Mouse (Mus musculus): Measurements from ENCODE around the gene Sox18. TPM values are rescaled to one million over a fixed set of nuclear protein-coding genes. Genes with fewer than 3 reads are reported as not detected.

Gene Sox18
- polyA plus RNA-seq, 1 experiment from 2014 or later = 32.0 TPM

DNA sequence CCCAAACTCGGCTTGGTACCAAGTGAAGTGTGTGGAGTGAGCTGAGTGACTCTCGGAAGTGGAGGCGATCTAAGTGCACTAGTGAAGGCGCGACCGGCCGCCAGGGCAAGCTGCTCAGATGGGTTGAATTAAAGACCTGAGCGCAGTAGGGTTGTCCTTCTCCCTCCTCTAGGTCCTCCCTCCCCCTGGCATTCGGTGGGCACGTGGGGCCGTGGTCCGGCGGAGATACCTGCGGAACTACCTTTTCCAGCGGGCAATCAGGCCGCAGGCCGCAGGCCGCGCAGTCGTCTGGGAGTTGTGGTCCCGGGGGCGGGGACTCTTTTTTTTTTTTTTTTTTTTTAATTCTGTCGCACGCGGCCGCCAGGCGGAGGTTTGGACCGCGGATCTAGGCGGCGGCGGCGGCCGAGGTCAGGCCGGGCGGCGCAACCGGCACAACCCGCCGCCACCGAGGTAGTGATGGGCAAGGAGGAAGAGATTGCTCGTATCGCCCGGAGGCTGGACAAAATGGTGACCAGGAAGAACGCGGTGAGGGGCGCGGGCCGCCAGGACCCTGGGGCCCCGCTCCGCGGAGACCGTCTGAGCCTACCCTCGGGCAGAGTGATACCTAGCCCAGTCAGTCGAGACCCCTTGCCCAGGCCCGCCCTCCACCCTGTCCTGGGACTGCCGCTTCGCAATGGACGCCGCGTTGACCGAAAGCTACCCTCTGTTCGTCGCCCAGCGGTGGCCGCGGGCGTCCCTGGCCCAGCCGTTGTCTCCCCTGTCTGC, 8.7 kb upstream of the Sox18 start, which contains the start of gene Tcea2:
Gene Tcea2, plus strand, starts transcription at position 360 of the 765 bp plus-strand sequence.
- peak within 1 kb of the TSS; percentile 85 for H3K9ac ChIP-seq
- no peaks in the 10 kb centered on the region for H3K27me3 ChIP-seq (replicated peaks)
- peaks cover 17% of the 10 kb centered on the region; the same call in 1 of the 2 replicates for H3K4me1 ChIP-seq
- ATAC-seq (ENCODE audit: insufficient read depth, low FRiP score, low read depth) = peak; percentile 15; the same call in 1 of the 2 replicates
- no peaks in the 10 kb centered on the region for H3K9me3 ChIP-seq
- H3K27ac ChIP-seq = peak within 1 kb of the TSS; percentile 37; the same call in 1 of the 2 replicates
- H3K4me2 ChIP-seq = peak within 1 kb of the TSS; percentile 89
- no peaks in the 10 kb centered on the region for H3K36me3 ChIP-seq
- under 1% methylated on average over 67 of the region's 69 CpGs for WGBS
- H3K4me3 ChIP-seq (replicated peaks) = peak within 1 kb of the TSS; percentile 74

DNA sequence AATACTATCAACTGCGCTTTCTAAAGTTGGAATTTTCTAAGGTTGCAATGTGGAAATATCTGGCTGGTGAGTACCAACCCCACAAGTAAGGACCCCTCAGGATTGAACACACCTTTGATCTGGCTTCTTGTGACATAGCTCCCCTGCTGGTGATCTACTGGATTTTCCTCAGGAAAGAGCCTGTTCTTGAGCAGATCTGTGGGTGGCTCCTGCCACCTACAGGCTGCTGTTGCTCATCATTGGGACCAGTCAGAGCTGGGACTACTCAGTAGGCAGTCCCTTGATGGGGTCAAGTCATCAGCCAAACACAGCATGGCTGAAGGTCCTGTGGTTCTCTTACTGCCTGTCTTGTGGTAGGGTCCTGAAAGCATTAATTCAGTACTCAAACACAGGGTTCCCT, 7.3 kb upstream of the Sox18 start:
- Histone ChIP-seq H3K4me3 (replicated peaks) (no peak overlapping the region), H3K36me3 (no peaks in the 10 kb centered on the region), H3K9ac (no peak overlapping the region), H3K4me1 (peaks cover 17% of the 10 kb centered on the region; the same call in 1 of the 2 replicates), H3K27ac (no peak overlapping the region), H3K27me3 (replicated peaks) (peaks cover 5% of the 10 kb centered on the region; the same call in 1 of the 2 replicates), H3K9me3 (no peaks in the 10 kb centered on the region), H3K4me2 (no peak overlapping the region)
- 49% methylated on average over 1 of the region's 1 CpGs for WGBS
- ATAC-seq (ENCODE audit: insufficient read depth, low FRiP score, low read depth) = peak; percentile 59

GRCm38 (mm10) chr2:181677755-181678098, 6.3 kb upstream of the Sox18 start:
- ATAC-seq (ENCODE audit: insufficient read depth, low FRiP score, low read depth) = no peak
- H3K4me3 ChIP-seq (replicated peaks) = no peak overlapping the region
- 0 out of 2 replicates have a peak overlapping the region, but pooled peaks have one; percentile 19 for H3K27ac ChIP-seq
- H3K36me3 ChIP-seq = no peaks in the 10 kb centered on the region
- WGBS = 54% methylated on average over 3 of the region's 3 CpGs
- no peak overlapping the region for H3K9ac ChIP-seq
- H3K4me1 ChIP-seq = peaks cover 17% of the 10 kb centered on the region; the same call in 1 of the 2 replicates
- no peaks in the 10 kb centered on the region for H3K9me3 ChIP-seq
- no peak overlapping the region for H3K4me2 ChIP-seq
- H3K27me3 ChIP-seq (replicated peaks) = peaks cover 14% of the 10 kb centered on the region

DNA sequence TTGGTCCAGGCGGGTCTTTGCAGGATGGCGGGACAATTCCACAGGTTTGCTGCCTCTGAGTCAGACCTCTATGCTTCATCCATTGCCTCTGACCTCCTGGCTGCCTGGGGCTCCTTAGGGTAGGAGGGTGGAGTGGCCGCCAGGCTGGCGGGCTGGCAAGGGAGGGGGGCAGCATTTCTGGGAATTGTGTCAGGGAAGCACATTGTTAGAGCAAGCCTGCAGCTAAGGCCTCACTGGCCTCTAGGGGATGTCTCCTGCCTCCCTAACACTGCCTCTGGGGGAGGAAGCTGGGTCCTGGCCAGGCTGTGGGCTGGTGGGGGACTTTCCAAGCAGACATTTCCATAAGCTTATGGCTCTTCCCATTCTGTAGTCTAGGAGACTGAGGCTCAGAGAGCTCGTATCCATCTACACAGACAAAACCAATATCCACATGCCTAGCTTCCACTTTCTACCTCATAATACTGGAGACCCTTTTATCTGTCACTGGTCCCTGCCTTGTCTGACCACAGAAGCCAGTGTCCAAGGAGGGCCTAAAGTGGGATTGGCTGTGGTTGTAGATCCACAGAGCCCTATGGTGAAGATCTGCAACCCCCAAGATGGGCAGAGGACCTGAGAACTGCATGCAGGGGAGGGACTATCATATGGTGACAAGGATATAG, 5.8 kb upstream of the Sox18 start:
- Histone ChIP-seq H3K9me3 (no peaks in the 10 kb centered on the region), H3K9ac (no peak overlapping the region), H3K36me3 (no peaks in the 10 kb centered on the region), H3K27me3 (replicated peaks) (peaks cover 20% of the 10 kb centered on the region), H3K27ac (0 out of 2 replicates have a peak overlapping the region, but pooled peaks have one; percentile 19), H3K4me2 (no peak overlapping the region), H3K4me3 (replicated peaks) (no peak overlapping the region), H3K4me1 (peaks cover 17% of the 10 kb centered on the region; the same call in 1 of the 2 replicates)
- no peak for ATAC-seq (ENCODE audit: insufficient read depth, low FRiP score, low read depth)
- WGBS = 72% methylated on average over 5 of the region's 5 CpGs

- H3K4me2 ChIP-seq = no peak overlapping the region
- ATAC-seq (ENCODE audit: insufficient read depth, low FRiP score, low read depth) = no peak
- H3K9me3 ChIP-seq = no peaks in the 10 kb centered on the region
- no peak overlapping the region for H3K9ac ChIP-seq
- 65% methylated on average over 2 of the region's 2 CpGs for WGBS
- no peak overlapping the region for H3K4me3 ChIP-seq (replicated peaks)
- H3K27me3 ChIP-seq (replicated peaks) = peaks cover 28% of the 10 kb centered on the region
- no peaks in the 10 kb centered on the region for H3K36me3 ChIP-seq
- H3K27ac ChIP-seq = no peak overlapping the region
- H3K4me1 ChIP-seq = peaks cover 18% of the 10 kb centered on the region; the same call in 1 of the 2 replicates
Measured at GRCm38 (mm10) chr2:181676424-181676823, 5.0 kb upstream of the Sox18 start.

- Histone ChIP-seq H3K27ac (no peak overlapping the region), H3K9me3 (no peaks in the 10 kb centered on the region), H3K4me2 (peak overlapping the region; percentile 29; the same call in 1 of the 2 replicates), H3K9ac (no peak overlapping the region), H3K4me3 (replicated peaks) (0 out of 2 replicates have a peak overlapping the region, but pooled peaks have one; percentile 3), H3K36me3 (no peaks in the 10 kb centered on the region), H3K4me1 (peaks cover 19% of the 10 kb centered on the region), H3K27me3 (replicated peaks) (peaks cover 37% of the 10 kb centered on the region)
- ATAC-seq (ENCODE audit: insufficient read depth, low FRiP score, low read depth) = peak; percentile 29; the same call in 1 of the 2 replicates
- 5% methylated on average over 14 of the region's 14 CpGs for whole genome bisulfite sequencing
Measured at GRCm38 (mm10) chr2:181675454-181675853, 4.0 kb upstream of the Sox18 start.

DNA sequence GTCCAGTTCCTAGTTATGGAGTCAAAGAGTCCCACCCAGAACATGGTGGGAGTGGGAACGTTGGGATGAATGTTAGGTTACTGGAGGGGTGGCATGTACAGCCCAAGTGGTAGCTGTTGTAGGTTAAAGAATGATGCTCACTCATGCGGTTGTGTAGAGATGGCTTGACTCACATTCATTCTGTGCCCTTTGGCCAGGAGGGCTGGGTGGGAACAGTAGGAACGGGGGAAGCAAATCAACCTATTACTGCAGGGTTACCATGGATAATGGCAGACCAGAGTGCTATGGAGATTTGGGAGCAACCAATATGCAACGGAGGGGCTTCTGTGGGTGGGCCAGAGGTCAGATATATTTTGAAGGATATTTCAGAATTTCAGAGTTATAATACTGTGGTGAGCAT, 3.5 kb upstream of the Sox18 start:
- no peak overlapping the region for H3K9ac ChIP-seq
- no peak for ATAC-seq (ENCODE audit: insufficient read depth, low FRiP score, low read depth)
- H3K4me2 ChIP-seq = no peak overlapping the region
- H3K4me3 ChIP-seq (replicated peaks) = no peak overlapping the region
- 76% methylated on average over 4 of the region's 4 CpGs for WGBS
- H3K27me3 ChIP-seq (replicated peaks) = peaks cover 42% of the 10 kb centered on the region
- H3K9me3 ChIP-seq = no peaks in the 10 kb centered on the region
- no peak overlapping the region for H3K27ac ChIP-seq
- H3K4me1 ChIP-seq = peaks cover 24% of the 10 kb centered on the region
- no peaks in the 10 kb centered on the region for H3K36me3 ChIP-seq

DNA sequence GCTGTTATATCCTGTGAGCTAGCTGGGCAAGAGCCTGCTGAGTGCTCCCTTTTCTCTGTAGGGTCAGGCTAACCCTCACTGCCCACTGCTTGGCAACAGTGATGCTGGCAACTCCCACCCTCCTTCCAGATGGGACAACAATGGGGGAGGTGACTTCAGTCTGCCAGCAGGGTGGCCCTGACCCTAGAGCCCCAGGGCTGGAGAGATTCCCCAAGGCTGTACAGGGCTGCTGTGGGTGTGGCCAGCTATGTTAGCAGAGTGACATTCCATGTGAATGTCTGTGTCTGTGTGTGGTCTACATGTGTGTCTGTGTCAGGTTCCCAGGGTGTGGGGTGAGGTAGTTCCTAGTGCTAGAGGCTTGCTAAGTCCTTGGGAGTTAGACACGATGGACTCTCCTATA, 2.1 kb upstream of the Sox18 start:
- 45% methylated on average over 1 of the region's 1 CpGs for WGBS
- peaks cover 18% of the 10 kb centered on the region for H3K4me1 ChIP-seq
- H3K9me3 ChIP-seq = no peaks in the 10 kb centered on the region
- no peak overlapping the region for H3K4me3 ChIP-seq (replicated peaks)
- no peak overlapping the region for H3K27ac ChIP-seq
- H3K27me3 ChIP-seq (replicated peaks) = peaks cover 55% of the 10 kb centered on the region
- H3K4me2 ChIP-seq = no peak overlapping the region
- no peak for ATAC-seq (ENCODE audit: insufficient read depth, low FRiP score, low read depth)
- no peak overlapping the region for H3K9ac ChIP-seq
- no peaks in the 10 kb centered on the region for H3K36me3 ChIP-seq

DNA sequence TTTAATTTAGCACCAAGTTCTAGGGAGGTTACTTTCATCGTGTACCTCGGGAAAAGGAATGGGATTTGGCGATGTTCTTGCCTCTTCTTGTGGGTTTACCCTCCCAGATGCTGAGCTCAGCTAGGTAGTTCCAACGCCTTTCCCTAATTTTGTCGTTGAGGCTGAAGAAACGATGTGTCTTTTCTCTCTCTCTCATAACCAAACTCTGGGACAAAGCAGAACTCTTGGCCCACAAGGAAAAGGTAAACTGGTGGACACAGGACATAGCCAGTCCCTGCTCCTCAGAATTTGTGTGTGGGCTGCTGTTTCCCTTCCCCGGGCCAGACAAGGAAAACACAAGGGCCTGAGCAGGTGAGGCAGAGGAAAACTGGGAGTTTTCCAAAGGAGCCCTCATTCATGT, 544 bp upstream of the Sox18 start:
- Histone ChIP-seq H3K9ac (no peak overlapping the region), H3K36me3 (no peaks in the 10 kb centered on the region), H3K27me3 (replicated peaks) (peaks cover 59% of the 10 kb centered on the region), H3K4me2 (peak overlapping the region; percentile 87), H3K4me3 (replicated peaks) (no peak overlapping the region), H3K9me3 (no peaks in the 10 kb centered on the region), H3K4me1 (peaks cover 18% of the 10 kb centered on the region), H3K27ac (no peak overlapping the region)
- 31% methylated on average over 7 of the region's 7 CpGs for WGBS
- ATAC-seq (ENCODE audit: insufficient read depth, low FRiP score, low read depth) = no peak

- H3K9ac ChIP-seq = no peak overlapping the region
- H3K36me3 ChIP-seq = no peaks in the 10 kb centered on the region
- peaks cover 18% of the 10 kb centered on the region for H3K4me1 ChIP-seq
- H3K27me3 ChIP-seq (replicated peaks) = peaks cover 59% of the 10 kb centered on the region
- H3K4me2 ChIP-seq = peak overlapping the region; percentile 87
- peak overlapping the region; percentile 45 for H3K4me3 ChIP-seq (replicated peaks)
- no peaks in the 10 kb centered on the region for H3K9me3 ChIP-seq
- ATAC-seq (ENCODE audit: insufficient read depth, low FRiP score, low read depth) = no peak
- H3K27ac ChIP-seq = 0 out of 2 replicates have a peak overlapping the region, but pooled peaks have one; percentile 26
- under 1% methylated on average over 41 of the region's 41 CpGs for WGBS
Measured at GRCm38 (mm10) chr2:181670913-181671311, 528 bp downstream of the Sox18 start.

- Histone ChIP-seq H3K27me3 (replicated peaks) (peaks cover 59% of the 10 kb centered on the region), H3K27ac (no peak overlapping the region), H3K36me3 (no peaks in the 10 kb centered on the region), H3K9me3 (no peaks in the 10 kb centered on the region), H3K4me1 (peaks cover 15% of the 10 kb centered on the region), H3K4me3 (replicated peaks) (peak overlapping the region; percentile 45), H3K9ac (no peak overlapping the region; the same call in 1 of the 2 replicates), H3K4me2 (peak overlapping the region; percentile 87)
- 5% methylated on average over 55 of the region's 56 CpGs for WGBS
- ATAC-seq (ENCODE audit: insufficient read depth, low FRiP score, low read depth) = no peak
Measured at GRCm38 (mm10) chr2:181670285-181670912, 1.0 kb downstream of the Sox18 start.
